Mouse (Mus musculus) gastrocnemius, postnatal 14 days (tissue): ENCODE measurements around the gene Cyp4f17. TPM values are rescaled to one million over a fixed set of nuclear protein-coding genes. Genes with fewer than 3 reads are reported as not detected.
A peak's percentile ranks its signal among the peaks of the same experiment; 100 is the strongest.
"Not testable (repeated sequence)": the region's sequence is repeated elsewhere in the genome, so short reads cannot be mapped to it uniquely, and the experiment has no call there.

ENCODE experiments used
- DNase-seq: peaks from one replicate; pipeline ENCODE4 v3.0.0; 2021; ENCODE audit warnings: mixed read lengths
- intact Hi-C: fragments of 180-260 bp; cut with DNase I; formaldehyde crosslinking; loops from one replicate; pipeline ENCODE4 v1.15.1; 2025; ENCODE audit warnings: low total_unique reads
- total RNA-seq, 2 experiments: library from RNA; stranded (reverse); gene quantifications; 2 replicates each; pipeline ENCODE4 v1.2.3; 2021

Gene Cyp4f17
- total RNA-seq, 2 experiments from 2014 or later = 0.90 to 1.3 TPM

- intact Hi-C loops = no loop called here
These were observed 16.5 kb downstream of the Cyp4f17 start for GRCm38 (mm10) chr17:32522386-32522785.

GRCm38 (mm10) chr17:32522816-32523215 is 17.0 kb downstream of the Cyp4f17 start:
- intact Hi-C loops = no loop called here

More at GRCm38 (mm10) chr17:32522386-32522785, 16.5 kb downstream of the Cyp4f17 start:
- DNase-seq = no peak

GRCm38 (mm10) chr17:32523895-32524294 is 18.0 kb downstream of the Cyp4f17 start:
- intact Hi-C loops = no loop called here
- no peak for DNase-seq

More at GRCm38 (mm10) chr17:32522816-32523215, 17.0 kb downstream of the Cyp4f17 start:
- no peak for DNase-seq

GRCm38 (mm10) chr17:32526341-32526740 is 20.5 kb downstream of the Cyp4f17 start:
- DNase-seq = peak; percentile 28
- intact Hi-C loops = loop anchor here (5.0 kb wide), 1 partner anchor 156 kb away; no protein-coding TSS in a partner anchor

- DNase-seq = no peak
- intact Hi-C loops = loop anchor here (5.0 kb wide), 1 partner anchor 155 kb away; no protein-coding TSS in a partner anchor
These were observed 21.9 kb downstream of the Cyp4f17 start for GRCm38 (mm10) chr17:32527748-32528147.

GRCm38 (mm10) chr17:32528408-32529337 is 22.8 kb downstream of the Cyp4f17 start:
- intact Hi-C loops = loop anchor here (5.0 kb wide), 1 partner anchor 154 kb away; no protein-coding TSS in a partner anchor
- DNase-seq = peak; percentile 82

GRCm38 (mm10) chr17:32532356-32532755 is 26.5 kb downstream of the Cyp4f17 start:
- DNase-seq, intact Hi-C loops: not testable (repeated sequence)

GRCm38 (mm10) chr17:32534068-32534467 is 28.2 kb downstream of the Cyp4f17 start:
- intact Hi-C loops = no loop called here
- DNase-seq = no peak

- intact Hi-C loops = not testable (repeated sequence)
- peak; percentile 90 for DNase-seq
These were observed 30.4 kb downstream of the Cyp4f17 start, which contains the start of gene Cyp4f16 for GRCm38 (mm10) chr17:32536051-32536866. Gene Cyp4f16, plus strand, starts transcription at chr17:32536558.

GRCm38 (mm10) chr17:32536867-32537250 is 31.0 kb downstream of the Cyp4f17 start:
- DNase-seq = peak; percentile 14
- intact Hi-C loops = no loop called here

- DNase-seq, intact Hi-C loops: not testable (repeated sequence)
These were observed 38.9 kb downstream of the Cyp4f17 start for GRCm38 (mm10) chr17:32544792-32545191.

- DNase-seq, intact Hi-C loops: not testable (repeated sequence)
These were observed 44.5 kb downstream of the Cyp4f17 start for GRCm38 (mm10) chr17:32550377-32550776.

GRCm38 (mm10) chr17:32550900-32551770 is 45.3 kb downstream of the Cyp4f17 start:
- intact Hi-C loops = no loop called here
- DNase-seq = peak; percentile 54

- DNase-seq, intact Hi-C loops: not testable (repeated sequence)
These were observed 47.2 kb downstream of the Cyp4f17 start for GRCm38 (mm10) chr17:32553016-32553415.

- DNase-seq, intact Hi-C loops: not testable (repeated sequence)
These were observed 48.5 kb downstream of the Cyp4f17 start for GRCm38 (mm10) chr17:32554368-32554767.

- intact Hi-C loops, DNase-seq: not testable (repeated sequence)
These were observed 57.5 kb downstream of the Cyp4f17 start for GRCm38 (mm10) chr17:32563301-32563700.

GRCm38 (mm10) chr17:32573286-32573685 is 67.4 kb downstream of the Cyp4f17 start:
- intact Hi-C loops = not testable (repeated sequence)

GRCm38 (mm10) chr17:32577496-32578186 is 71.8 kb downstream of the Cyp4f17 start:
- DNase-seq = no peak
- intact Hi-C loops = no loop called here

More at GRCm38 (mm10) chr17:32573286-32573685, 67.4 kb downstream of the Cyp4f17 start:
- DNase-seq = not testable (repeated sequence)
